Mouse (Mus musculus) retina, postnatal 7 days (tissue): ENCODE measurements around the gene Trmt10b.

Experiments used
- DNase-seq: peaks from one replicate; pipeline ENCODE4 v3.0.0-alpha.2; 2012; ENCODE audit warnings: low read depth, low spot score

The Trmt10b gene

DNA sequence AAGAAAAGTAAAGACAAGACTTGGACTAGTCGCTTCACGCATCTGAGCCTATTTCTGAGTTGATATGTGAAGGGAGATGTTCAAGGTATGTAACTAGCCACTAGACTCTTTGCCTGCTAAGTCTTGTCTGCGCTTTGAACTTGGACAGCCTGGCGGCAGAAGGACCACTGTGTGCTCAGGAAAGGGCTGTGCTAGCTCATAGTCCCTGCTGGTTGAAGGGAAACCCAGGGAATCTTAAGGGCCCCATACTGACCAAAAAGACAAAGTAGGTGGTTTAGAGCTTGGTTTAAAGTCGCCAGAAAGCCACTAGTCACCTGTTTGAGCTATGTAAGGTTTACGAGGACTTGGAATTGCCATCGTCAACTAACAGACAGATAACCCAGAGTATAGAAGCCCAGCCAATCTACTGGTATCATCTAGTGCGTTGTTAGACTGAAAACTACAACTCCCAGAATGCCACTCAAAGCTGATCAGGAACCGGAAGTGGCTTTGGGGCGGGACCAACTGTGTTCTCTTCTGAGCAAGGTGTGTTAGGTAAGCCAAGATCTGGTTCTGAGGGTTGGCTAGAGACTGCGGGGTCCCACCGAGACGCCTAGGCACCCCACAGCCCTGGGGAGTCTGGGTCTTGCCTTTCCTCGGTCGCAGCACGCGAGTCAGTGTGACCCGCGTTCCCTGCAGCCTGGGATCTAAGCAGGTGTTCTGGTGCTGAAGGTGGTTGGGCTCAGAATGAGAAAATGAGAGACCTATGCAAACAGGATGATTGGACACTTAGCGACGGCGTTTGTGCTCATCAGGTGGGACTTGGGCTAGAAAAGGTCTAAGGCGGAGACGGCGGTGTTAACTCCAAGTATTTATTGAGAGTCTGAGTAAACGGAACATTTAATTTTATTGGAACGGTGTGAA, at the start of gene Trmt10b:
Gene Trmt10b (plus strand): TSS at position 466 of the 903 bp plus-strand sequence.
- peak; percentile 74 for DNase-seq

DNA sequence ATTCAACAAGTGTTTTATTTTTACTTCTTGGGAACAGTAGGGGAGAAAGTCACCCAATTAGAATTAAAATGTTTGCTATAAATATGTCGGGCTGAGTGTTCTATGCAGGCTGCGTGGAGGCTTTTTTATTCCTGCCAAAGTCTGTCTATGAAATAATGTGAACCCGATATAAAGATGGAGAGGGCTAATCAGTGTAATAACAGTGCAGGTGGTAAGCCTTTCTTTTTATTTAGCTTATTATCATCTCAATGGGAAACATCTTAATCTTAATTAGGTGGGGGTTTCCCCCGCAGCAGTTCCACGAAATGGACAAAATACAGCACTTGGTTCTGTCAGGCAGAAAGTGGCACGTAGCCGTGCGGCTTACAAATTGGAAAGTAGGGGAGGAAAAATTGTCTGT, 45.7 kb upstream of the Trmt10b start:
- no peak for DNase-seq

DNA sequence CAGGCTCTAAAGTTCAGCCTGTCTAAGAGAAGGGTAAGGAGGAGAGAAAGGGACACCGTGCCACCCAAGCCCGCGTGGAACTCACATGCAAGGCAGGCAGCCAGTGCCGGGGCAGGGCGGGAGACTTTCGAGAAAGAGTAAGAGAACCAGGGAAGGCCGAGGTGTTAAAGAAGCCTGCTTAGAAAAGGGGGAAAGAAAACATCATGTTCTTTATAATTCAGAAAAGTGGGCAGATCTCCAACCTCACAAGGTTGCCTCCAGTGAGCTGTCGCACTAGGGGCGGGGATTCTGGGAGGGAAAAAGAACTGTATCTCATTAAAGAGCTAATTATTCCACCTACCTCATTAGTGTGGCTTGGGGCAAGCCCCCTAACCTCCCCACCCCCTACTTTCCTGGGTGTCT, 44.1 kb upstream of the Trmt10b start:
- DNase-seq: no peak

DNA sequence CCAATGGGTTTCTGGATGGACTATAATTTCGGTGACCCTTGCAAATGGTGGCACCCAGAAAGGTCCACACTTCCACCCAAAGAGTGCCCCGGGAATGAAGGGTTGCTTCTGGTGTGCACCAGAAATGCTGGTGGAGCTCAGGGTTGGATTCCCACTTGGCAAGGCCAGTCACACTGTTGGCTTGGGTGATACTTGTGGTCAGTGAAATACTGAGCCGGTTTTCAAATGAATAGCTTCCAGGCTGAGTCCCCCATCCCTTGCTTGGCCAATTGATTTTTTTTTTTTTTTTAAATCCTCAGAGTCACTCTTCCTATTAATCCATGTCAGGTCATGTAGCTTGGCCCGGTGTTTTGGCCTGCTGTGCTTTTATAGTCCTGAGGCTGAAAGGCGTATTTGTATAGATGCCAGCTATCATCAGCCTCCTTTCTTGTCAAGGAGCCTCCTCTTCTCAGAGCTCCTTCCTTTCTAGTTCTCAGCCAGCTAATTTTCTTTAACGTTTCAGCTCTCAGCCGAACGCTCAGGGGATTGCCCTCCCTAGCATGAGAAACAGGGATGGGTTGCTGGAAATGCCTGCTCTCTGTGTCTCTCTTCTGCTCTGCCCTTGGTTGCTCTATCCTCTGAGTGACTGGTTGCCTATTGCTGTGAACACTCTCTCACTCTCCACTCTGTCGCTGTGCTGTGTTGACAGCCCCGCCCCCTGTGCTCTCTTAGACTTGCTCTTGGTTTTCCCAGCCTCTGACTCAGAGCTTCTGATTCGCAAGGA, 42.9 kb upstream of the Trmt10b start:
- no peak for DNase-seq

DNA sequence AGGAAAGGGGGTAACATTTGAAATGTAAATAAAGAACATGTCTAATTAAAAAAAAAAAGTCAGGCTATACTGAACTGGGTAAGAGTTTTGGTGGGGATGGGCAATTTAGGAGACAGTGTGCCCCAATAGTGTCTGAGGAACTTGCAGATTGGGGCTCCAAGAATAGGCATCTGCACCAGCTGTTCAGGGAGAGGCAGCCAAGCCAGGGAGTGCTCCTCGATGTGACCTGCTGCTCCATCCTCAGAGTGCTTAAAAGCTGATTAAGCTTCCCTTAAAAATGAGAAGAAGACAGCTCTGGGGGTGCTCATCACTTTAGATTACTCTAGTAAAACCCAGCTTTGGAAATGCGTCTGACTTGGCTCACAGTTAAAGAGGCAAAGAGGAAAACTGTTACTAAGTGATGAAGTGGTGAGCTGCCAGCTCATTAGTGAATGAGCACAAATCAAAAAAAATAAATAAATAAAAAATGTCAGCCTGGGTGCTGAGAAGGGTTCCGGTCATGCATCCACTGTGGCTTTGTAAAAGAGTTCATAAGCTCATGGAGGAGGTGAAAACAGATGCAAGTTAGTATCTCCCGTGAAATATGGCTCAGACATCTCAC, 37.6 kb upstream of the Trmt10b start:
- DNase-seq: no peak

DNA sequence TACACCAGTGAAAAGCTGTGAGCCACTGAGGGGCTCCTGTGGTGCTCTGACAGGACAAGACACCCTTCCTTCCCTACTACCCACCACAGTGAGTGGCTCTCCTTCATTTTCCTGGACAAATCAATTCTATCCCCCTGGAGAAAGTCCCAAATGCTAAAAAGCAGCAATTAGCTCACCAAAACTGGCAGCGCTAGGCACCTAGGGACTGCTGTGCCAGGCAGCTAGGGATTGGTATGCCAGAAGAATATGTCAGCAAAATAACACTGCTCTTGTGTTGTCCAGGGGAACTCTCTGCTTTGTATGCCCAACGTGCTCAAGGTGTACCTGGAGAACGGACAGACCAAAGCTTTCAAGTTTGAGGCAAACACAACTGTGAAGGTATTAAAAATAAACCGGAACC, 35.4 kb upstream of the Trmt10b start:
- DNase-seq: no peak

DNA sequence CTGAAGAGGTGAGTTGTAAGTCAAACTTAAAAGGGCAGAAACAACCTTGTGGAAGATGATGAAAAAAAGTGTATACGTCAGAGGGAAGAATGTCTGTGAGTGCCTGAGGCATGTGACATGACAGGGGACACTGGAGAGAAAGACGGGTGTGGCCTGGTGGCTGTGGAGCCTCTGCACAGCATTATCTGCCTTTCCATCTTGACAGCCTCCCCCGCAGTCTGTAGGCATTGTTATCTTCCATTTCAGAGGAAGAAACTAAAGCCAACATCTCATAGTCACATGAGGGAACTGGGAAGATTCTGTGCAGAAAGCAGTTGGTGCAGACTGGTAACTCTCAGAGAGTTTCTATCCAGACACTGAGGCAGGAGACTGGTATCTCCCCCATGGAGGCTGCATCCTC, 29.0 kb upstream of the Trmt10b start:
- no peak for DNase-seq

DNA sequence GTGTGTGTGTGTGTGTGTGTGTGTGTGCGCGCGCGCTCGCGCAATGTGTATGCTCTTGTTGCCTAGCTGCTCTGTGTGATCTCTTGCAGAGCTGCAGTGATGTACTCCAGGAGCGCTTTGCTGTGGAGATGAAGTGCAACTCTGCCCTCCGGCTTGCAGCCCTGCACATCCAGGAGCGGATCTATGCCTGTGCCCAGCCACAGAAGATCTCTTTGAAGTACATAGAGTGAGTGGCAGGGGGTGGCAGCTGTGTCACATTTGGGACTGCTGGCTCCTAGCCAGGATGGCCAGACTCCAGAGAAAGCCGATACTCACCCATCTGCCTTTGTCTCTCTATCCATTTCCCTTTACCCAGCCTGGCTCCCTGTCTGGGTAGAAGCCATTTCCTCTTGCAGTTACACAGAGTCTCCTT, 25.9 kb upstream of the Trmt10b start:
- DNase-seq: no peak

DNA sequence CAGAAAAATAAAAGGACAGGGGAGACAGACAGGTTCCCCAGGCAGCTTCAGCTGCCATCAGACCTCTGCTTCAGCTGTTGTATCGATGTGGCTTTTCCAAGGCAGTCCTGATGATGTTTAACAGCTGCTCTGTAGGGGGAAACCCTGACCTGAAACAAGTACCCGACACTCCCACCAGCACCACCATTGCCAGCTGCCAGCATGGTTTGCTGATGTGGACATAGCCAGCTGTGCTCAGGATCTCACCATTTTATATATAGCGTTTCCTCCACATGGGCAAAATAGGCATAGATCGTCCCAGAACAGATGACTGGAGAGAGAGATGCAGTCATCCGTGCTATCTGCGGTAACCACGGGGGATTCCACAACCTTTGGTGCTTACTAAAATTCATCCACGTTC, 21.2 kb upstream of the Trmt10b start:
- DNase-seq: no peak

DNA sequence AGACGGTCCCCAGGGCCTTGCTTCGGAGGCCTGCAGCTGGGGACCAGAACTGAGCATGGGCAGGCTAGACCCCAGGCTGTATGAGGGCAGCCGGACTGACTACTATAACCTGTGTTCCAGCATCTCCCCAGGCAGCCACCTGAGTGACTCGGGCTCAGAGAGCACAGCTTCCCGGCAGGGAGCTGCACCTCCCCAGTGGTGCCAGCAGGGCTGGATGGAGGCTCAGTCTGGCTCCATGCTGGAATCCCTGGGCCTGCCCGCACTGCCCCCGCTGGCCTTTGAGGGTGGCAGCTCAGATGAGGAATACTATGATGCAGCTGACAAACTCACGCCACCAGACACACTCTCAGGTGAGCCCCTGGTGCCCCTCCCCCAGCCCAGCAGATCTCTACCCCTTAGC, 17.6 kb upstream of the Trmt10b start:
- DNase-seq: no peak

DNA sequence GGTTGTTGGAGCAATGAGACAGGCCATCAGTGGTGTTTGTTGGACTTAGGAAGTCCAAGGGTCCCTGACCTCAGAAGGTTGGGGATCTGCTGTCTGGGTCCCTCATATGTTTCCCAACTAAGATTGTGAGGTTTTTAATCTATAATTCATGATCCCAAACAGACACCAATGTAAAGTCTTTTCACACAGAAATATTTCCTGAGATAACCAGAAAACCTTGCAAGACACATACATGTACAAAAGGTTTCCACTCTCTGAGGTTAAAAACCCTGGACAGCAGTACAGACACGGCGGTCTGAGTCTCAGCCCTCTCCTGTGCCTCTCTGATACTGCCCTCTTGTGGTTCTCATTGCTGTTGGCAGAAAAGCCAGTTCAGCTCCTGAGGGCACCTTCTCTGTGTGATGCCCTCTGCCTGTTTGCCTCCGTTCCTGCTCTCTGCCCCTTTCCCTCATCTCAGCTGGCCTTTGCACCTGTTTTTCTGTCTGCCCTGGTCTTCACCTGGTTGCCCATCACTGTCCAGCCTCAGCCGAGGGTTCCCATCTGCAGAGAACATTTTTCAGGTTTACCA, 16.9 kb upstream of the Trmt10b start:
- peak; percentile 69 for DNase-seq

DNA sequence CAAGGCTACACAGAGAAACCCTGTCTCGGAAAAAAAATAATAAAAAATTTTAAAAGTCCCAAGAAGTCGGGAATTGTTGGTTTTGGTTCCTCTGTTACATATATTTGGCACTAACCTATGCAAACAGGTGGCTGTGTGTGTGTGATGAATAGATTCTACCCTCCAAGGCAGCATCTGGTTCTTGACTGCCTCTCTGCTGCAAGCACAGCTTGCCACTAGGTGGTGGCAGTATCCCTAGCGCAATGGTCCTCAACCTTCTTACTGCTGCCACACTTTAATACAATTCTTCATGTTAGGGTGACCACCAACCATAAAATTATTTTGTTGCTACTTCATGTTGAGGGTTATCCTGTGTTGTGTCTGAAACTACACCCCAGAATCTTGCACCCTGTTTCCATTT, 10.6 kb upstream of the Trmt10b start:
- DNase-seq: no peak

DNA sequence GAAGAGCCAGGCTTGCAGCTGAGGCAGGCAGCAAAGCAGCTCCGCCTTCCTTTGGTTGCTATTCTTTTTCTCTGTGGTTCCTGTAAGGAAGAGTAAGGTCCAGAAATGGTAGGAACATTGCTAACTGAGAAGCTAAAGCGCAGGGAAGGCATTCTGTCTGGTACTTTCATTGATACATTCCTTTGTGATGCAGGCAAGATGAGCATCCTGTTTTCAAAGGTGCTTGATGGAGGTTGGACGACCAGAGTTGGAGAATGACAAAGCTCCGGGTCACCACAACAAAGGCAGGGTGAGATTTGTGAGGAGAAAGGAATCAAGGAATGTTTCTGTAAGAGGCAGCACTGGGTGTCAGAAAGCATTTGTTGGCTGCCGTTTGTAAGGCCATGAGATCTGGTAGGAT, 9.0 kb upstream of the Trmt10b start:
- DNase-seq: no peak

DNA sequence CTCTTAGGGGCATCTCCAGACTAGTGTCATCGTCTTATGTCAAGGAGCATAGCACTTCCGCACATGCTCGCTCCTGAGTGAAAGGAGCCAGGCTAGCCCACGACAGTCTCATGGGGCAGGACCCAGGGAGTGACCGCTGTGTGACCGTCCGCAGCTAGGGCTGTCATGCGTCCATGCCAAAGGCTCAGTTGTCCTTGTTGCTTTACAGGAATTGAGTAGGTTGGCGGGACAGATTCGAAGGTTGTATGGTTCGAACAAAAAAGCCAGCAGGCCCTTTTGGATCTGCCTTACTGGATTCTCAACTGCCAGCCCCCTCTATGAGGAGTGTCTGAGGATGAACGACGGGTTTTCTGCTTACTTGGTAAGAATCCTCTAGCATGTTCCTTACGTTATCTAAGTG, 8.6 kb downstream of the Trmt10b start:
- no peak for DNase-seq

DNA sequence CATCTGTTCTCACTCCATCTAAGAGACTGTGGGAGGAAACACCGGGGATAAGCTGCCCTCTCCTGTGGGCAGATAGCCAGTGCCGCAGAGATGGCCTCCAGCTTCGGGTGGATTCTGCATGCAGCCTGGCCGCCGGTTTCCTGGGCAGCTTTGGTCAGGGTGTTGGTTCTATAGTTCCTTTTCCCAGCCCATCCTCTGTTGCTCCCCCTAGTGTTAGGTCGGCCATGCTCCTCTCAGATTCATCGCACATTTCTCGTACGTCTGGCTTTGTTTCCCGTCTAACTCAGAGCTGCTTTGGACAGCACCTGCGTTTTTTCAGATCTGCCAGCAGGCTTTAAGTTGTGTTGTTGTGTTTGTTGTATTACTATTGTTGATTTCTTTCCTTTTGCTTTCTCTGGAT, 11.1 kb downstream of the Trmt10b start:
- no peak for DNase-seq

DNA sequence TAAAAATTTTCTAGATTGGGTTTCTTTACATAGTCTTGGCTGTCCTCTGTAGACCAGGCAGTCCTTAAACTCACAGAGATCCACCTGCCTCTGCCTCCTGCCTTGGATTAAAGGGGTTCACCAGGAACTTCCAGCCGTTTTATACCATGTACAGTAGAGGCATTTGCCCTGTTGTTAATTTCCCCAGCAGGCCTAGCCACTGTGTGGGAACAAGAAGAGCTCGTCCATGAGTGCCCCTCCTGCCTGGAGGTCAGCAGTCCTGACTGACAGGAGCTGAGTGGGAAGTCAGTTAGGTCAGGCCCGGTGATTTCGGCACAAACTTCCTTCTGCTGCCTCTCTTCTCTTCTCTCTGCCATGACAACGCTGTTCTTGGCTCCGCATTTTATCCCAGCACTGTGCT, 11.7 kb downstream of the Trmt10b start:
- no peak for DNase-seq

DNA sequence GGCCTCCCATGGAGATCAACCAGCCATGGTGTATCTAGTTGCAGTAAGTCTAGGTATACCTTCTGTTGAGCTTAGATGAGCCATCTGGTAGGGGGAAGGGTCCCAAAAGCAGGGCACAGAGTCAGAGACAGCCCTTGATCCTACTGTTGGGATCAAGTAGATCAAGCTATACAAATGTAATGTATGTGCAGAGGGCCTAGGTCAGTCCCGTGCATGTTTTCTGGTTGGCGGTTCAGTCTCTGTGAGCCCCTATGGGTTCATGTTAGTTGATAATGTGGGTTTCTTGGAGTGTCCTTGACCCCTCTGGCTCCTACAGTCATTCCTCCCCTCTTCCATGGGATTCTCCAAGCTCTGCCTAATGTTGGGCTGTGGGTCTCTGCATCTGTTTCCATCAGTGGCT, 14.1 kb downstream of the Trmt10b start:
- no peak for DNase-seq

DNA sequence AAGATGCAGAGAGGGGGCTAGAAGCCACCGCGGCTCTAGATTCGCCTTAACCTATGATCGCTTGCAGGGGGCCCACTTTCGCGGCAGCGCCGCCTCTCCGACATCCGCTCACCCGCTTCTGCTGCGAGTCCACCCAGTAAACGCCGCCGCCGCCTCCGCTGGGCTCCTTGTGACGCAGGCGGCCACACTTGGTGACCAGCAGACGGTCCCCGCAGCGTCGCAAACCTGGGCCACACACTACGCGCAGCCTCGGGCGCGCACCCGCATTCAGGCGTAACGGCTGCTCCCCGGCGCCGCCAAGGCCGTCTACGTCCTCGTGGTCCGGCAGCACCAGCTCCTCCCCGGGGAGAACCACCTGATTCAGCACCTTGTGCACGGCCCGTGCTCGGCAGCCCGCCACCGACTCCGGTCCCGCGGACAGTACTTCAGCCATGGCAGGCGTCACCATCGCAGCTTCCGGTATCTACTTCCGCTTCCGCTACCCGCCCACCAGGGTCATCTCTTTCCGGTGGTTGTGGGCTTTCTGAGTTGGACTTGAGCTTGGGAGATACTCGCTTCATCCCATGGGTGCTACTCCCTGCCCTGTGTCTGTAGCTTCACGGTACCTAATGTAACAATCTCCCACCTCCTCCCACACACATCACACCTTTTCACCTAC, 23.4 kb downstream of the Trmt10b start:
- DNase-seq: peak; percentile 74

DNA sequence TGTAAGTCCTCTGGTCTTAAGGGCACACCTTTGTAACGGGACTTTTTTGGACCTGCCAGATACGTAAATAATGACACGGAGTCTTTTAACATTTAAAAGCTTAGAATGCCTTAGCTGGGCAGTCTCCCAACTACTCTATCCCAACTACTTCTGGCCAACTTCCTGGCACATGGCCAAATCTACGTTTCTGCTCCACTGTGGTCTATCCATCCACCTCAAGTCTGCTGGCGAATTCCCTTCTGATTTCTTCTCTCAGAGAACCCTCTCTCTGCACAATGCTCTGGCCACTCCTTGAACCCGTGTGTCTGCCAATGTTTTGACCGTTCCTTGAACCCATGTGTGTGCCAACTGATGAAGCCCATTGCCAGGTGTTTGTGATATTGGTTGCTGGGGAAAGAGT, 34.2 kb downstream of the Trmt10b start:
- DNase-seq: no peak

DNA sequence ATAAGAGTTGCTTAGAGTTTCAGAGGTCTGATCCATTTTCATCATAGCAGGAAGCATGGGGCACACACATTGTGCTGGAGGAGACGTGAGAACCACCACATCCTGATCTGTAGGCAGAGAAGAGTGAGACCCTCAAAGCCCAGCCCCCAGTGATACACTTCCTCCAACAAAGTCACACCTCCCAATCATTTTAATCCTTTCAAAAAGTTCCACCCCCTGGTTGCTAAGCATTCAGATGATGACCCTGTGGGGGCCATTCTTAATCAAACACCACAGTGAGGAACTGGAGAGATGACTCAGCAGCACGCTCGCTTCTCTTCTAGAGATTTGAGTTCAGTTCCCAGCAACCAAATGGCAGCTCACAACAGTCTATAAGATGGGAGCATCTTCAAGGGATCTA, 35.5 kb downstream of the Trmt10b start:
- no peak for DNase-seq

DNA sequence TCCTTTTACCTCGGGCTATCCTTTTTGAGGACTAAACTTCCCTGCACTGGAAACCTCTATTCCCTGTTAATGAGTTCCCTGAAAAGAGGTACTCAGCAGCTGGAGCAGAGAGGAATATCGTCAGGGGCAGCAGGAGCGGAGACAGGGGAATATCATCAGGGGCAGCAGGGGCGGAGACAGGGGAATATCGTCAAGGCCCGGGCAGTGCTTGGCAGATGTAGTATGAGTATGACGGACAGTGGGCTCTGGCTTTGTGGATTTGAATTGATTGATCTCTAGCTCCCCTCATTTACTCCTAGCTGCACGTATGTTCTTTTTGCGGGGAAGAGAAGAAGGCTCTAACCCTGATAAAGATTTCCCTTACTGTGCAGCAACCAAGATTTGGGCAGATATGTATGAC, 44.3 kb downstream of the Trmt10b start:
- DNase-seq: no peak
